Mouse (Mus musculus) cerebellum, adult 2 months (tissue): ENCODE data around the gene Ubr7.

ENCODE experiments used
- CTCF ChIP-seq: fragments of 200-500 bp; IDR thresholded peaks from 2 replicates; pipeline ENCODE4 v1.5.1; 2011; ENCODE audit warnings: low read depth, mild to moderate bottlenecking, control low read depth, low read length, moderate library complexity, borderline replicate concordance; ENCODE audit not compliant: insufficient read depth
- POLR2A ChIP-seq: fragments of 200-500 bp; IDR thresholded peaks from 2 replicates; pipeline ENCODE4 v1.6.1; 2011; ENCODE audit warnings: low read length, control low read depth, borderline replicate concordance; ENCODE audit not compliant: insufficient read depth

DNA sequence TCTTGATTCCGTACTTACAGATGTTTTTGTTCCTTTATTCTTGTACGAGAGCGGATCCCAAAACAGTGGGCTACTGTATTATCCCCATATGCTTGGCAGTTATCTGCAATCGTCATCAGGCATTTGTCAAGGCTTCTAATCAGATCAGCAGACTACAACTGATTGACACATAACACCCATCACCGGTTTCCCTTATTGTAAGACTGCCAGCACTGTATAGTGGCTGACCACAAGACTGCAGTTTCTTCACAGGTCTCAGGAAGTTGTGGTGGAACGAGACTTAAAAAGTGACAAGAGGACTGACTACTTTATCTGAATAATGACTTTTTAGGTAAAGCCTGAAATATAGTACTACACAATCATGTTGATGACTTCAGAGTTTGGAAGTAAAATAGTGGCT is 12.9 kb upstream of the Ubr7 start:
- TF ChIP-seq CTCF (no peak), POLR2A (no peak)
